Mouse (Mus musculus): ENCODE data around the gene Olfr1501.

GRCm38 (mm10) chr19:13820847-13821246 lies 29.6 kb downstream of the Olfr1501 start:
- TF ChIP-seq CTCF (IDR thresholded peaks at IDR 0.05; ENCODE audit: low read depth, low read length): no peak
- TF ChIP-seq POLR2A (IDR thresholded peaks at IDR 0.05; ENCODE audit: extremely low read depth, insufficient read depth, low read length): no peak

Data from liver, adult 2 months (tissue).